Mouse (Mus musculus) limb, embryonic 15.5 days (tissue): ENCODE data around the gene Eef1a1. TPM values are rescaled to one million over a fixed set of nuclear protein-coding genes. Genes with fewer than 3 reads are reported as not detected.

Experiments
- ATAC-seq: fragments of 200-750 bp; cut with Nextera tagmentation; 2 replicates; pipeline ENCODE4 v1.8.0; 2017; ENCODE audit warnings: low read depth, moderate TSS enrichment; ENCODE audit not compliant: insufficient number of reproducible peaks, low FRiP score, low TSS enrichment
- H3K27ac ChIP-seq: fragments of 300-500 bp; sonication (generic); 2 replicates; pipeline ENCODE4 v1.5.1; 2015; ENCODE audit warnings: moderate library complexity, mild to moderate bottlenecking, inconsistent platforms
- H3K27me3 ChIP-seq: fragments of 300-500 bp; sonication (generic); 2 replicates; pipeline ENCODE4 v1.6.1; 2015; ENCODE audit warnings: inconsistent platforms
- H3K36me3 ChIP-seq: fragments of 300-500 bp; sonication (generic); 2 replicates; pipeline ENCODE4 v1.6.1; 2015; ENCODE audit warnings: inconsistent platforms
- H3K4me1 ChIP-seq: fragments of 300-500 bp; sonication (generic); 2 replicates; pipeline ENCODE4 v1.6.1; 2015; ENCODE audit warnings: inconsistent platforms
- H3K4me2 ChIP-seq: fragments of 300-500 bp; sonication (generic); 2 replicates; pipeline ENCODE4 v1.6.1; 2015; ENCODE audit warnings: mild to moderate bottlenecking, inconsistent platforms
- H3K4me3 ChIP-seq: fragments of 300-500 bp; sonication (generic); 2 replicates; pipeline ENCODE4 v1.5.1; 2015; ENCODE audit warnings: mild to moderate bottlenecking, inconsistent platforms
- H3K9ac ChIP-seq: fragments of 300-500 bp; sonication (generic); 2 replicates; pipeline ENCODE4 v1.6.1; 2015; ENCODE audit warnings: inconsistent platforms
- H3K9me3 ChIP-seq: fragments of 300-500 bp; sonication (generic); 2 replicates; pipeline ENCODE4 v1.6.1; 2016; ENCODE audit warnings: inconsistent platforms
- WGBS: fragments of 180-500 bp; shearing (Covaris S2); methylation state at CpG from one replicate; pipeline ENCODE4 v1.1.7; 2015; 5-methylcytosine and 5-hydroxymethylcytosine counted together
- polyA plus RNA-seq: library from polyadenylated mRNA; unstranded; fragments of >200 nt; fragmentation: Nextera tagmentation; extraction: Ambion mirVana; gene quantifications from 2 replicates; pipeline ENCODE4 v1.2.1, GENCODE M21; 2015

Gene Eef1a1
- 4,450 and 5,127 TPM in 2 replicates for polyA plus RNA-seq

DNA sequence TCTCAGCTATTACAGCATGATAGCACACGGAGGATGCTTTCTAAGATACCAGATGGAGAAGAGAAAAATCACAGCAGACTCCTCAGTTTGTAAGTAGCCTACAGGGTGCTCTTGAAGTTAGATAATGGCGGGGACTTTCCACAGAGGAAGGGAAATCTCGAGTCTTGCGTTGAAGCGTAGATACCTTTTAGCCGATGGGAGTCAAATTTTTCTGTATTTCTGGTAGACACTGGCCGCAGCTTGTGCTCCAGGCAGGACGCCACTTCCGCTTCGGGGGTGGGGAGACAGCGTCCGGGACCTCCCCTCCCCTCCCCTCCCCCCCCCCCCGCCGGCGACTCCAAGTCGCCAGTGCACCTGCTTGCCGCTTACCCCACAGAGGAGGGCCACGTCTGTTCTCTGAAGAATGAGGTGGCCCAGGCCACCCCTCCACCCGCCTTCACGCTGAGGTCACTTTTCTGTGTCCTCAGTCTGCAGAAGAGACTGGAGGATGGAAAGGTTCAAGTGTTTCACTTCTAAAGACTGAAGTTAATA is at the start of gene Eef1a1:
Eef1a1 (minus strand) TSS at position 262 of the 531 bp plus-strand sequence.
- Histone ChIP-seq H3K27ac (peak within 1 kb of the TSS; percentile 57), H3K4me2 (peak within 1 kb of the TSS; percentile 62), H3K4me1 (peaks cover 7% of the 10 kb centered on the region; the same call in 1 of the 2 replicates), H3K4me3 (peak within 1 kb of the TSS; percentile 40), H3K27me3 (no peaks in the 10 kb centered on the region), H3K9me3 (no peaks in the 10 kb centered on the region), H3K36me3 (no peaks in the 10 kb centered on the region), H3K9ac (peak within 1 kb of the TSS; percentile 33; the same call in 1 of the 2 replicates)
- ATAC-seq = no peak
- WGBS = 1% methylated on average over 19 of the region's 20 CpGs

DNA sequence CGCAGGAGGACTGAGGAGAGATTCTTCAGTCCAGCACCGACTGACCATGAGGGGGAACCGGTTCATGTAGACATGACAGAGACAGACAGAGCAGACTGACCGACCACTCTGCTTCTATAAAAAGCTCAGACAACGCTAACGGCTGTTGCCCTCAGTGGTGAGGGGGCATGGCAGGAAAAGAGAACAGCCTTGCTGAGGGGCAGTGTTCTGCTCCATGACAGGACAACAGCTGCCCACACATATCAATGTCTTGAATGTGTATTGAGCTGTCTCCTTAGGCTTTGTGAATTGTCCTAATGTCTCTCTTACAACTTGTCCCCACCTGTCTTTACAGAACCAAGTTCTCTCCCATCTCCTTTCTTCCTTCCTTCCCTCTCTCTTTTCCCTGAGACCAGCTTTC is 49.5 kb upstream of the Eef1a1 start:
- Histone ChIP-seq H3K4me1 (0 out of 2 replicates have a peak, but pooled peaks cover 6% of the 10 kb centered on the region), H3K9me3 (no peaks in the 10 kb centered on the region), H3K9ac (no peak overlapping the region), H3K4me2 (no peak overlapping the region), H3K27ac (0 out of 2 replicates have a peak overlapping the region, but pooled peaks have one; percentile 47), H3K4me3 (no peak overlapping the region), H3K36me3 (peaks cover 3% of the 10 kb centered on the region; the same call in 1 of the 2 replicates), H3K27me3 (no peaks in the 10 kb centered on the region)
- peak; percentile 64 for ATAC-seq
- 50% methylated on average over 6 of the region's 6 CpGs for WGBS

DNA sequence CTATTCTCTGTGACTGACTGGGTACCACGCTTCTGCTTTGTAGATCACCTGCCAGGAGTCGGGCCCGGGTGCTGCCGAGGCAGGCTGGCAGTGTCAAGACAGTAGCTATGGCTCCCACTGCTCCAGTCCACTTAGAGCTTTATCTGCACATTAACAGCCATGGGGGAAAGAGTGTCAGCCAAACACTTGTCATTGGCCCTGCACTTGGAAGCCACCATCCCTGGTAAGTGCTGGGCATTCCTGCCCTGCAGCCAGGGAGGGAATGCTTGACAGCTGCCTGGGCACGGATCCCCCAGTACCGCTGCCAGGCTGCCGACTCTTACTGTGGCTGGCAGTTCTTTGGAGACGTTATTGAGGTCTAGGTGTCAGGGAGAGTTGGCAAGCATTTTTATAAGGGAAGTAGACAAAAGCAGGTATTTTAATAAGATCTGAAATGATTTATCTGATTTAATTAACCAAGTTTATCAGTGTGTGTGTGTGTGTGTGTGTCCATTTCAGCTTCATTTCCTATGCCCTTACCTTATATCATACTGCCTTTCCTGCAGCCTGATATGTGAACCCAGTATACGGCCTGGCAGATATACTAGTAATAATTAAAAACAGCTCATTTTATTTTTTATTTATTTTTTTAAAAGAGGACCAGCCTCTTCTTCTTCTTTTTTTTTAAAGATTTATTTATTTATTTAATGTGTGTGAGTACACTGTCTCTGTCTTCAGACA is 48.4 kb upstream of the Eef1a1 start:
- WGBS = 73% methylated on average over 9 of the region's 9 CpGs

DNA sequence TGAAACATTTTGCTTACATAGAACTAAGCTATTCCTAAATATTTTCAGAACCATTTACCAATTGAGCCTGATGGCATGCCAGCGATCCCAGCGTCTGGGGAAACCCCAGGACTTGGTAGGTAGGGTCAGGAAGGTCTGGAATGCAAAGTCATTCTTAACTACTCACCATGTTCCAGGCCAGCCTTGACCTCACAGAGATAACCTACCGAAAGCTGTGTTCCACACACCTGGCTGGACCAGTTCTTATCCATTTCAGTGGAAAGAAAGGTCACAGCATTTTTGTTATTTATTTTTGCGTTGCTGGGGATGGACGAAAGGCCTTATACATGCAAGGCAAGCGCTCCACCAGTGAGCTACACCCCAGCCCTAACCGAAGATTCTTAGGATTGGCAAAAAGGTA is 45.7 kb upstream of the Eef1a1 start:
- H3K4me1 ChIP-seq = 0 out of 2 replicates have a peak, but pooled peaks cover 9% of the 10 kb centered on the region
- H3K36me3 ChIP-seq = peaks cover 3% of the 10 kb centered on the region; the same call in 1 of the 2 replicates
- no peak overlapping the region for H3K9ac ChIP-seq
- WGBS = 90% methylated on average over 7 of the region's 7 CpGs
- ATAC-seq = no peak
- H3K27ac ChIP-seq = no peak overlapping the region
- H3K4me3 ChIP-seq = no peak overlapping the region
- no peaks in the 10 kb centered on the region for H3K9me3 ChIP-seq
- no peak overlapping the region for H3K4me2 ChIP-seq
- H3K27me3 ChIP-seq = no peaks in the 10 kb centered on the region

More for the DNA sequence above, 48.4 kb upstream of the Eef1a1 start:
- Histone ChIP-seq H3K27ac (no peak overlapping the region), H3K27me3 (no peaks in the 10 kb centered on the region), H3K4me3 (no peak overlapping the region), H3K9ac (no peak overlapping the region), H3K9me3 (no peaks in the 10 kb centered on the region), H3K4me1 (0 out of 2 replicates have a peak, but pooled peaks cover 9% of the 10 kb centered on the region), H3K4me2 (no peak overlapping the region), H3K36me3 (peaks cover 3% of the 10 kb centered on the region; the same call in 1 of the 2 replicates)
- ATAC-seq = no peak

DNA sequence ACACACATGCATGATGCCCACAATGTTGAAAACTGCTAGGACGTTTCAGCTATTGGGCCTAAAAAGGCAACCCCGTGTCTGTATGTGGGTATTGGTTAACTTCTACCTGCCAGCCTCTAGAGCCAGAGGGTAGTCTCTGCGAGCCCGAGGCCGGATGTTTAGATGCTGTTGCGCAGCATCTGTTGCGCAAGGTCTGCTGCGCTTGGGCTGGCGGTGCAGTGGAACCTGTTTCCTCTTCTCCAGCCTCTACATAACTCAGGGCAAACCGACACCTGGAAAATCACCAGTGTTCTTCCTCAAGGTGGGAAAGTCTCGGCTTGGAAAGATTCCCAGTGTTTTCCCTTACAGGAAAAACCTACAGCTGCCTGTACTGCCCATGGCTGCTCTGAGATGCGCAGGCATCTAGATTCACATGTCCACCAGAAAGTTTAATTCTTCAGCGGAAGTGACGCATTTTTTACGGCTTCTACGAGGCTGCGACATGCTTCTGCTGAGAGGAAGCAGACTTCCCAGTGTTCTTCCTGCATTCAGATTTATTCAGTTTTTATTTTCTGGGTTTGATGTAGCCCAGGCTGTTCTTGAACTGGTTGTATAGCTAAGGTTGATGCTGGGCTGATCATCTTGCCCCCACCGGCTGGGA is 44.5 kb upstream of the Eef1a1 start:
- Histone ChIP-seq H3K27ac (no peak overlapping the region; the same call in 1 of the 2 replicates), H3K9me3 (no peaks in the 10 kb centered on the region), H3K4me2 (no peak overlapping the region), H3K36me3 (peaks cover 3% of the 10 kb centered on the region; the same call in 1 of the 2 replicates), H3K27me3 (no peaks in the 10 kb centered on the region), H3K4me3 (no peak overlapping the region), H3K4me1 (0 out of 2 replicates have a peak, but pooled peaks cover 9% of the 10 kb centered on the region), H3K9ac (no peak overlapping the region)
- 63% methylated on average over 18 of the region's 18 CpGs for WGBS
- no peak for ATAC-seq

DNA sequence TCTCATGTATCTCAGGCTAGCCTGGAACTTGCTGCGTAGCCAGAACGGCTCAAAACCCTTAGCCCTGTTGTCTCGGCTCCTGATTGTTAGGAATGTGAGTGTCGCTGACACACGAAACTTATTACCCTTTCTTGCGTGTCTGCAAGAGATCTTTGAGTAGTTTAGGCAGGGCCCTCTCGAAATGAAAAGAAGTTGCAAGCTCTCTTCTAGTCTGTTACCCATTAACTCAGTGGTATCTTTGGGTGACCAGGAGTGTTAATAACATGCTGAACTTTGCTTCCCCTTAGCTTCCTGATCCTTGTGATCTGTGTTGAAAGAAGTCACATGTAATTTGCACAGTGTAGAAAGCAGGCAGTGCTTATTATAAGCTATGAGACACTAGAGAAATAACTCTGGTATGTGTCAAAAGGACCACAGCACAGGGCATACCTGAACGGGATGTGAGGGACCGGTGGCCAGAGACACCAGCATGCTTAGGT is 43.4 kb upstream of the Eef1a1 start:
- 50% methylated on average over 9 of the region's 9 CpGs for WGBS
- Histone ChIP-seq H3K36me3 (peaks cover 3% of the 10 kb centered on the region; the same call in 1 of the 2 replicates), H3K4me1 (0 out of 2 replicates have a peak, but pooled peaks cover 14% of the 10 kb centered on the region), H3K27me3 (no peaks in the 10 kb centered on the region), H3K27ac (peak overlapping the region; percentile 7; the same call in 1 of the 2 replicates), H3K9me3 (no peaks in the 10 kb centered on the region), H3K4me2 (no peak overlapping the region), H3K9ac (no peak overlapping the region), H3K4me3 (no peak overlapping the region)
- ATAC-seq = no peak

DNA sequence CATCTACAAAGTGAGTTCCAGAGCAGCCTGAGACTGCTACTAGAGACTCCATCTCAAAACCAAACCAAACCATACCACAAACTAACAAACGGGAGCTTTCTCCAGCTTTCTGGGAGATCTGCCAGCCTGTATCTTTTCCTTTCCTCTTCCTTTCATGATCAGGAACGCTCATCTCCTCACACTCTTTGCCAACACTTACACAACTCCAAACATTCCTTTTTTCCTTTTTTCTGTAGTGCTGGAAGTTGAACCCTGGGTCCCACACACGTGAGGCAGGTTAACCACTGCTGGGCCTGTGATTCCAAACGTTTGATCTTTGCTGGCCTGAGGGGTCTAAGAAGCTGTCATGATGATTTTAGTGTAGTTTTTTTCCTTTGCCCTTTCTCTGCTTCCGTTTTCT is 42.9 kb upstream of the Eef1a1 start:
- no peak overlapping the region for H3K9ac ChIP-seq
- peaks cover 15% of the 10 kb centered on the region; the same call in 1 of the 2 replicates for H3K4me1 ChIP-seq
- H3K27ac ChIP-seq = peak overlapping the region; percentile 7; the same call in 1 of the 2 replicates
- 33% methylated on average over 5 of the region's 5 CpGs for WGBS
- H3K9me3 ChIP-seq = no peaks in the 10 kb centered on the region
- H3K27me3 ChIP-seq = no peaks in the 10 kb centered on the region
- H3K4me3 ChIP-seq = no peak overlapping the region
- no peak for ATAC-seq
- H3K36me3 ChIP-seq = peaks cover 3% of the 10 kb centered on the region; the same call in 1 of the 2 replicates
- no peak overlapping the region for H3K4me2 ChIP-seq

DNA sequence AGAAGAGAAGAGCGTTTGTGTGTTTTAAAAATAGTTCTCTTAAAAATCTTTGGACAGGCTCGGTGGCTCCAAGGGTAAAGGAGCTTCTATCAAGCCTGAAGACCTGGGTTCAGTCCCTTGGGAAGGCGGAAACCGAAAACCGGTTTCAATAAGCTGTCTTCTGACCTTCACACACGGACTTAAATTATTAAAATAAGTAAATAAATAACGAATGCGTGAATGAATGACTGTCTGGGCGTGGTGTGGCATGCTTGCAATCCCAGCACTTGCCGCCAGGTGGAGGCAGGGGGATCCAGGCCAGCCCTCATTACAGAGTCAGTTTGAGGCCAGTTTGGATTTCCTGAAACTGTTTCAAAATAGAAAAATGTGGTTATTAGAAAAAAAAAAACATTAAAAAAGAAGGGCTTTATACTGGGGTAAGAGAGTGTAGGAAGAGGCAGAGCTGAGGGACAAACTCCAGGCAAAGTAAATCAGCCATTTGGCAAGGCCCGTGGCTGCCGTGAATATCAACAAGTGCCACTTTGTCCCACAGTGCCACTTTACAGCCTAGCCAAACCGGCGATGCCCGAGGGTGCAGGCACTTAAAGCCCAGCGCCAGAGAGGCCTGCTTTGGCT is 38.9 kb upstream of the Eef1a1 start:
- WGBS = 1% methylated on average over 16 of the region's 16 CpGs
- Histone ChIP-seq H3K27me3 (no peaks in the 10 kb centered on the region), H3K4me1 (peaks cover 8% of the 10 kb centered on the region; the same call in 1 of the 2 replicates), H3K4me3 (peak overlapping the region; percentile 43), H3K27ac (peak overlapping the region; percentile 83), H3K4me2 (peak overlapping the region; percentile 78), H3K9me3 (no peaks in the 10 kb centered on the region), H3K9ac (peak overlapping the region; percentile 8; the same call in 1 of the 2 replicates), H3K36me3 (no peaks in the 10 kb centered on the region)
- ATAC-seq = no peak; the same call in 1 of the 2 replicates

DNA sequence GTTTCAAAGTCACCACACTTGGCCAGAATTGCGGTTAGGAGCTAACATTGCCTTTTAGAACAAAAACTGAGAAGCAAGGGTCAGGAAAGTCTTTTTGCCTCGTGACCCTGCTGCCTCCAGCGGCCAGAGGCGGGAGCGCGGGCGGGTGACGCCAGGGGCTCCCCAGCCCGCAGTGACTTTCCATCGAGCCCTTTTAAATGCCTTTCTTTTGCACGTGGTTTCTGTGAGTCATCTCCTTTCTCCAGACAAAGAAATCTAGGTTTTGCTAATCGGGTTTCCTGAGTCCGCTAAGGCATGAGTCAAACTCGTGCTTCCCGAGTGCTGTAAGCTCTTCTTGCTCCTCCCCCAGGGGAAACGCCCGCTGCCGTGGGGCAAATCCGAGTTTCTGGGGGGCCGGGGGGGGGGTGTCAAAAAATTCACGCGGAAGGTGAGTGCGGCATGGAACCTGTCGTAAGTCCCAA is 38.4 kb upstream of the Eef1a1 start:
- Histone ChIP-seq H3K27ac (peak overlapping the region; percentile 83), H3K9ac (peak overlapping the region; percentile 8; the same call in 1 of the 2 replicates), H3K36me3 (no peaks in the 10 kb centered on the region), H3K27me3 (no peaks in the 10 kb centered on the region), H3K4me2 (peak overlapping the region; percentile 78), H3K4me3 (peak overlapping the region; percentile 43), H3K4me1 (peaks cover 8% of the 10 kb centered on the region; the same call in 1 of the 2 replicates), H3K9me3 (no peaks in the 10 kb centered on the region)
- under 1% methylated on average over 24 of the region's 24 CpGs for WGBS
- ATAC-seq = peak; percentile 62

DNA sequence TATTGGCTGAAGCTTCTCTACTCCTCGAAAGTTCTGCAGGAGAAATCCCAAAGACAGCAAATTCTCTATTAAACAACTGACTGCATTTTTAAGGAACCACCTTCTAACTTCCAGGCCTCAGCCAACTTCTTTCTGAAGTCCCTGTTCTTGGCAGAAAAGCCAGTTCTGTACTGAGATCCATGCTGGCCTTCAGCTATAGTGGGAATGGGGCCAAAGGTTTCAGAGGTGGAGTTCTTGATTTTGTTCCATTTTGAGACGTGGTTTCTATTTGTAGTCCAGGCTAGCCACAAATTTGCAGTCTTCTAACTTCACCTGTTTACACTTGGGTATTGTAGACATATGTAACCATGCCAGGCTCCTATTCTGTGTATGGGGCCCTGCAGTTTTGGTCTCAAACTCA is 37.3 kb upstream of the Eef1a1 start:
- no peaks in the 10 kb centered on the region for H3K27me3 ChIP-seq
- no peak overlapping the region for H3K27ac ChIP-seq
- no peak overlapping the region for H3K4me3 ChIP-seq
- no peaks in the 10 kb centered on the region for H3K36me3 ChIP-seq
- peaks cover 14% of the 10 kb centered on the region for H3K4me1 ChIP-seq
- WGBS = 73% methylated on average over 2 of the region's 2 CpGs
- H3K9ac ChIP-seq = no peak overlapping the region
- no peak for ATAC-seq
- no peaks in the 10 kb centered on the region for H3K9me3 ChIP-seq
- H3K4me2 ChIP-seq = no peak overlapping the region

DNA sequence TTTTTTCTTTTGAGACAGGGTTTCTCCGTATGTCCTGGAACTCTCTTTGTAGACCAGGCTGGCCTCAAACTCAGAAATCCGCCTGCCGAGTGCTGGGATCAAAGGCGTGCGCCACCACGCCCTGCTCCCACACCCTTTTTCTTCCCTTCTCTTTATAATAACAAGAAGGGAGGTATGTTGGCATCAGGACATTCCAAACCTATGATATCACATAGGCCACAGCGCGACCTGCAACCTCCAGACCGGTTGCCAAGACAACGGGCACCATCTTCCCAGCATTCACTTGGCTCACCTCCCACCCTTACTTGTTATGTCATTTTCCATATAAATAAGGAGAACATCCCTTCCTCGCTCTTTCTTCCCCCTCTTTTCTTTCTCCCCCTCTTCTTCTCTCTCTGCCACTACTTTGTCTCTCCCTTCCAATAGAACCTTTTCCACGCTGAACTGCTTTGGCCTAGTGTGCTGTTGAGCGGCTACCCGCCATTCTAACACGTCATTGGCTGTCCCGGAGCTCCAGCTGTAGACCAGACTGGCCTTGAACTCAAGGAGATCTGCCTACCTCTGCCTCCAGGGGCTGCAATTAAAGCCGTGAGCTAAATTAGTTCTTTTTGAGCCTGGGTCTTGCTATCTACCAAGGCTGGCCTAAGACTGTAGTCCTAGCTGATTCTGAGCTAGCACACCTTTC is 36.6 kb upstream of the Eef1a1 start:
- 89% methylated on average over 17 of the region's 17 CpGs for WGBS
- Histone ChIP-seq H3K4me3 (no peak overlapping the region), H3K27me3 (no peaks in the 10 kb centered on the region), H3K36me3 (no peaks in the 10 kb centered on the region), H3K27ac (no peak overlapping the region), H3K9me3 (no peaks in the 10 kb centered on the region), H3K4me2 (no peak overlapping the region), H3K4me1 (peaks cover 20% of the 10 kb centered on the region), H3K9ac (no peak overlapping the region)
- no peak for ATAC-seq
